ENCODE assay signal across 21 mouse cellular contexts in genomic region chr6:7689180-7689579, GRCm38 (mm10). TPM values are rescaled to one million over a fixed set of nuclear protein-coding genes. Genes with fewer than 3 reads are reported as not detected.
A peak's percentile ranks its signal among the peaks of the same experiment; 100 is the strongest.
DNase-seq lines count a peak whose midpoint lies in the region; ATAC-seq and TF ChIP-seq lines count a peak whose summit lies in the region.
"Had no signal": no experiment of that assay in that cellular context is flagged by ENCODE, and none has a peak within 500 bp of the region (broad histone marks: within the 10 kb centered on the region; RNA-seq: fewer than 3 reads in every experiment).

No protein-coding gene starts in this region.

- no peak for TF ChIP-seq POLR2A in MEL (IDR thresholded peaks at IDR 0.05; ENCODE audit: control insufficient read depth in 1 of 2, insufficient read depth in 1 of 2, low read depth in 1 of 2, low read length in 2 of 2, poor library complexity in 1 of 2)

- peak overlapping the region; percentile 94 for H3K9ac ChIP-seq in MEL (ENCODE audit: control insufficient read depth, low read depth, low read length, poor library complexity, severe bottlenecking)
- H3K9ac ChIP-seq in liver, embryonic 12.5 days = no peak overlapping the region
- no peak overlapping the region for H3K9ac ChIP-seq in midbrain, embryonic 14.5 days (replicated peaks; ENCODE audit: low read length)
- H3K9ac ChIP-seq: heart, embryonic 13.5 days; hindbrain, embryonic 14.5 days; neural tube, embryonic 12.5 days had no signal

- TF ChIP-seq CTCF in MEL (IDR thresholded peaks at IDR 0.05 in 2 of 3, conservative IDR thresholded peaks at IDR 0.05 in 1 of 3; ENCODE audit: control insufficient read depth in 1 of 3, insufficient read depth in 1 of 3, low read depth in 2 of 3, low read length in 3 of 3, poor library complexity in 1 of 3, severe bottlenecking in 1 of 3) = no peak

- TF ChIP-seq EP300 in MEL (IDR thresholded peaks at IDR 0.05; ENCODE audit: low read depth in 1 of 2, low read length in 2 of 2) = peak in 1 of 2 experiments; percentile 29; a peak in 1 of 4 replicates

- DNase-seq in heart, adult 11 months = peak; percentile 85
- no peak for DNase-seq in heart, postnatal 10 days
- peak; percentile 76 for DNase-seq in MEL (ENCODE audit: low read depth, low spot score)
- no peak for DNase-seq in midbrain, embryonic 14.5 days
- no peak for DNase-seq in urinary bladder, adult 2 months (ENCODE audit: low spot score)
- no peak for DNase-seq in left cerebral cortex, postnatal 10 days (ENCODE audit: extremely low spot score in 1 of 2, low spot score in 2 of 2)
- DNase-seq: cerebellum, adult 9-11 months; gastrocnemius, postnatal 25 days; heart, postnatal 36 days; kidney, adult 9 months; kidney, postnatal 25 days; lung, adult 2 months; lung, postnatal 36 days; thymus, postnatal 14 days had no signal

- H3K4me2 ChIP-seq in liver, embryonic 12.5 days = peak overlapping the region; percentile 85
- no peak overlapping the region for H3K4me2 ChIP-seq in midbrain, embryonic 14.5 days (ENCODE audit: low read length)
- H3K4me2 ChIP-seq: heart, embryonic 13.5 days; hindbrain, embryonic 14.5 days; neural tube, embryonic 12.5 days had no signal

- 63% methylated on average over 12 of the region's 12 CpGs for WGBS in liver, embryonic 12.5 days (ENCODE audit: insufficient replicate concordance)
- 95% methylated on average over 12 of the region's 12 CpGs for WGBS in midbrain, embryonic 14.5 days

- intact Hi-C loops in heart, postnatal 10 days (cut with DNase I) = no loop called here
- intact Hi-C loops in left cerebral cortex, postnatal 10 days (cut with DNase I) = no loop called here

- no peak for ATAC-seq in liver, embryonic 12.5 days
- ATAC-seq in megakaryocyte progenitor cell, adult 5-6 weeks (replicated peaks; ENCODE audit: poor library complexity) = peak; percentile 38
- no peak for ATAC-seq in midbrain, embryonic 14.5 days (ENCODE audit: low FRiP score, low TSS enrichment)
- ATAC-seq: forebrain, embryonic 16.5 days had no signal

- no peaks in the 10 kb centered on the region for H3K9me3 ChIP-seq in MEL (replicated peaks; ENCODE audit: insufficient read depth, low read length)
- no peaks in the 10 kb centered on the region for H3K9me3 ChIP-seq in liver, embryonic 12.5 days (replicated peaks)
- no peaks in the 10 kb centered on the region for H3K9me3 ChIP-seq in midbrain, embryonic 14.5 days (ENCODE audit: control insufficient read depth, low read length)
- H3K9me3 ChIP-seq: heart, embryonic 13.5 days; midbrain, embryonic 10.5 days; neural tube, embryonic 12.5 days had no signal

- H3K4me1 ChIP-seq in MEL (ENCODE audit: control insufficient read depth in 1 of 2, insufficient read depth in 2 of 2, low read length in 2 of 2) = peaks cover 18 to 39% of the 10 kb centered on the region in 2 experiments
- H3K4me1 ChIP-seq in liver, embryonic 12.5 days = peaks cover 68% of the 10 kb centered on the region
- 0 out of 2 replicates have a peak, but pooled peaks cover 5% of the 10 kb centered on the region for H3K4me1 ChIP-seq in midbrain, embryonic 14.5 days (ENCODE audit: control insufficient read depth, insufficient read depth, low read length)
- H3K4me1 ChIP-seq: neural tube, embryonic 12.5 days had no signal

- H3K27ac ChIP-seq in MEL (ENCODE audit: control insufficient read depth, low read depth, low read length) = peak overlapping the region; percentile 10; the same call in 1 of the 2 replicates
- H3K27ac ChIP-seq in liver, embryonic 12.5 days = no peak overlapping the region
- no peak overlapping the region for H3K27ac ChIP-seq in midbrain, embryonic 14.5 days (replicated peaks; ENCODE audit: low read depth, low read length)
- H3K27ac ChIP-seq: heart, embryonic 13.5 days; hindbrain, embryonic 14.5 days; midbrain, embryonic 10.5 days; neural tube, embryonic 12.5 days had no signal

- TF ChIP-seq RAD21 in MEL (IDR thresholded peaks at IDR 0.05; ENCODE audit: low read depth, low read length) = no peak

- H3K36me3 ChIP-seq in MEL (ENCODE audit: control insufficient read depth in 1 of 2, insufficient read depth in 2 of 2, low read length in 2 of 2) = peaks cover 37 to 50% of the 10 kb centered on the region in 2 experiments
- H3K36me3 ChIP-seq in liver, embryonic 12.5 days = peaks cover 54% of the 10 kb centered on the region
- no peaks in the 10 kb centered on the region for H3K36me3 ChIP-seq in midbrain, embryonic 14.5 days (ENCODE audit: control insufficient read depth, insufficient read depth, low read length)
- H3K36me3 ChIP-seq: midbrain, embryonic 10.5 days; neural tube, embryonic 12.5 days had no signal

- peaks cover 81% of the 10 kb centered on the region for H3K79me2 ChIP-seq in MEL (ENCODE audit: control insufficient read depth, insufficient read depth, low read length, poor library complexity)

- no peaks in the 10 kb centered on the region for H3K27me3 ChIP-seq in MEL (ENCODE audit: control insufficient read depth in 1 of 2, insufficient read depth in 2 of 2, low read length in 2 of 2)
- H3K27me3 ChIP-seq in liver, embryonic 12.5 days (replicated peaks) = no peaks in the 10 kb centered on the region
- H3K27me3 ChIP-seq in midbrain, embryonic 14.5 days (ENCODE audit: control insufficient read depth, insufficient read depth, low read length) = no peaks in the 10 kb centered on the region; the same call in 1 of the 2 replicates
- H3K27me3 ChIP-seq: heart, embryonic 13.5 days; neural tube, embryonic 12.5 days had no signal

- peak overlapping the region; percentile 14 to 97 for H3K4me3 ChIP-seq in MEL (ENCODE audit: control insufficient read depth in 1 of 2, insufficient read depth in 1 of 2, low read depth in 2 of 2, low read length in 2 of 2)
- peak overlapping the region; percentile 97 for H3K4me3 ChIP-seq in liver, embryonic 12.5 days
- no peak overlapping the region for H3K4me3 ChIP-seq in midbrain, embryonic 14.5 days (replicated peaks; ENCODE audit: low read depth, low read length)
- H3K4me3 ChIP-seq: heart, embryonic 13.5 days; midbrain, embryonic 10.5 days; neural tube, embryonic 12.5 days had no signal

TF ChIP-seq in MEL, 35 proteins besides CTCF, POLR2A, EP300 and RAD21:
- no peak for TF ChIP-seq HCFC1 (IDR thresholded peaks at IDR 0.05; ENCODE audit: low read depth, low read length)
- no peak for TF ChIP-seq MAFK (IDR thresholded peaks at IDR 0.05; ENCODE audit: borderline replicate concordance, low read depth, low read length)
- TF ChIP-seq GATA1 (IDR thresholded peaks at IDR 0.05; ENCODE audit: low read depth, low read length) = peak; percentile 54
- peak; percentile 43; the same call in 1 of the 2 replicates for TF ChIP-seq MXI1 (IDR thresholded peaks at IDR 0.05; ENCODE audit: low read depth, low read length)
- peak; percentile 64 for TF ChIP-seq SIN3A (IDR thresholded peaks at IDR 0.05; ENCODE audit: low read length)
- TF ChIP-seq ETS1 (IDR thresholded peaks at IDR 0.05; ENCODE audit: low read depth, low read length) = peak; percentile 84
- peak; percentile 51 for TF ChIP-seq TAL1 (IDR thresholded peaks at IDR 0.05; ENCODE audit: low read length)
- TF ChIP-seq TCF12 (IDR thresholded peaks at IDR 0.05; ENCODE audit: low read depth, low read length) = 0 out of 2 replicates have a peak, but pooled peaks have one; percentile 35
- 0 out of 2 replicates have a peak, but pooled peaks have one; percentile 17 for TF ChIP-seq MAX (IDR thresholded peaks at IDR 0.05; ENCODE audit: low read length)

RNA-seq across cellular contexts. Expression of gene Asns, which starts 3.9 kb away (rescaled TPM):
- 10 to 100 TPM in 1 of 2 experiments, 1 to 10 TPM in 1; 7.5 to 10.3 TPM for total RNA-seq in heart, postnatal 10 days (2021)
- total RNA-seq in MEL (2012; rRNA removed) = 342 and 456 TPM in 2 replicates
- 100 to 1,000 TPM in 1 of 2 experiments, not detected in 1; 792 TPM for polyA plus RNA-seq in MEL (2012; ENCODE audit: insufficient read depth in 1 of 2, insufficient read length in 2 of 2, low read depth in 1 of 2, low replicate concordance in 2 of 2, missing spikeins in 1 of 2)
- polyA plus RNA-seq in liver, embryonic 12.5 days (2016; fragmentation: Nextera tagmentation; extraction: Ambion mirVana) = 428 and 436 TPM in 2 replicates
- total RNA-seq in megakaryocyte progenitor cell, adult 5-6 weeks (2015) = 64.9 and 95.9 TPM in 2 replicates
- total RNA-seq in megakaryocyte progenitor cell, adult 5-6 weeks (2017) = 33.3 and 46.0 TPM in 2 replicates
- polyA plus RNA-seq in midbrain, embryonic 14.5 days (2014; fragmentation: Nextera tagmentation; extraction: Ambion mirVana) = 77.9 and 92.0 TPM in 2 replicates
- polyA plus RNA-seq in urinary bladder, adult 2 months (2012; rRNA removed) = 18.9 and 21.7 TPM in 2 replicates
- 100 to 1,000 TPM; 114 to 125 TPM for total RNA-seq in left cerebral cortex, postnatal 10 days (2021)

Comparison
In these comparisons a context has a peak if more than half of its experiments do, and no peak if none do; other contexts are left out.
1. DNase-seq: peak in heart, adult 11 months (single experiment) and MEL (single experiment); none in heart, postnatal 10 days (0 of 2), midbrain, embryonic 14.5 days (single experiment), urinary bladder, adult 2 months (single experiment) and left cerebral cortex, postnatal 10 days (0 of 2).